Mouse (Mus musculus) thymus, postnatal 0 days (tissue): Measurements from ENCODE around the gene Tepp. TPM values are rescaled to one million over a fixed set of nuclear protein-coding genes. Genes with fewer than 3 reads are reported as not detected.

ENCODE experiments used
- DNase-seq: peaks from one replicate; pipeline ENCODE4 v3.0.0-alpha.2; 2015; ENCODE audit warnings: low spot score
- polyA plus RNA-seq: library from polyadenylated mRNA; unstranded; fragments of >200 nt; fragmentation: Nextera tagmentation; extraction: Ambion mirVana; gene quantifications from 2 replicates; pipeline ENCODE4 v1.2.1, GENCODE M21; 2015

Tepp gene
- polyA plus RNA-seq, 1 experiment from 2014 or later, result 2.8 TPM

DNA sequence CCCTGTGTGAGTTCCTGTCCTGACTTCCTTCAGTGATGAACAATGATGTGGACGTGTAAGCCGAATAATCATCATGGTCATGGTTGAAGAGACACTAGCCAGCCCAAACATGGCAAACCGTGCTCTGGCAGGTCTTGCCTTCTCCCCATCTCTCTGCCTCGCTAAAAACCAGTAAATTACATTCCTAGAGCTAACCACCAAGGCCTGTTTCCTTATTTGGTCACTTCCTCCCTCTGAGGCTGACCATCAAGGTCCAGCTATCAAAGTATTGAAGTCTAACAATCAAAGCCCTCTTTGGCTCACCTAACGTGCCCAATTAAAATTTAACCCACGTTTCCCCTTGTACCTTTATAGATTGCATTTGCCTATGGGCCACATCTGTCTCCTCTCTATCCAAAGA, 51.9 kb downstream of the Tepp start:
- no peak for DNase-seq

DNA sequence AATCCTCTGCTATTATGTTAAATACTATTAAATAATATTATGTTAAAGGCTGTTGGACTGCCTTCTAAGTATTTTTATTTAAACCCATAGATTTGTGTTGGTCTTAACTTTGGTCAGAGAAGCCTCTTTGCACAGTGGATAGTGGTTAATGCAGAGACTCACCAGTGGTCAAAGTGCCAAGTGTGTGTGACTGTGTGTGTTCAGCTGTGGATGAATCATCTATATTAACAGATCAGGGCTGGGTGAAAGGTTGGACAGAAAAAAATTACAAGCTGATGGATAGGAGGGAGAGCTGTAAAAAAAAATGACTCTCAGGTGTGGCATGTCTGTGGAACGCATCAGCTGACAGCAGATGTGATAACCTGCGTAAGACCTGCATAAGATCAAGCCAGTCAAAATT, 53.5 kb downstream of the Tepp start:
- DNase-seq, result no peak

DNA sequence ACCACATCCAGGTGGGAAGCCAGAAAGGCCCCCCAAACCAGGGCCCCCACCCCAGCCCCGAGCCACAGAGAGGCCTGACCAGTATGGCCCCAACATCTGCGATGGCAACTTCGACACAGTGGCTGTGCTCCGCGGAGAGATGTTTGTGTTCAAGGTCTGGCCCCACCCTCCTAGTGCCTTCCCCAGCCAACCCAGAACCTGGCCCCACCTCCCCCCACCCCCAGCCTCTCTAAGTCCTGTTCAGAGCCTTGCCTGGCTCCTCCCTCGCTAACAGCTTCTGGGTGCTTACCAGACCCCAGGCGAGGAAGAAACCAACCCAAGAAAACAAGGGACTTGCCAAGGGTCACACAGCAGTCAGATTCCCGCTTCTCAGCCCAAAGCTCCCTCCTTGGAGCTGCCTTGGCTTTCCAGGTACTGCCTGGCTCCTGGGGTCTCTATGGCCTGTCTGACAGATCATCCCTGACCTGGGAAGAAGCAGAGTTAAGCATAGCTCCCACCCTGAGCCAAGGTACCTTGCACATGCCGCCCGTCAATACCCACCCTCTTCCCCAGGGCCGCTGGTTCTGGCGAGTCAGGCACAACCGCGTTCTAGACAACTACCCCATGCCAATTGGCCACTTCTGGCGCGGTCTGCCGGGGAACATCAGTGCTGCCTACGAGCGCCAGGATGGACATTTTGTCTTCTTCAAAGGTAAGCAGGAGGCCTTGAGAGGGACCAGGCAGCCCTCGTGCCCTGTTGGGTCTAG, 59.4 kb downstream of the Tepp start:
- DNase-seq, result peak; percentile 88

DNA sequence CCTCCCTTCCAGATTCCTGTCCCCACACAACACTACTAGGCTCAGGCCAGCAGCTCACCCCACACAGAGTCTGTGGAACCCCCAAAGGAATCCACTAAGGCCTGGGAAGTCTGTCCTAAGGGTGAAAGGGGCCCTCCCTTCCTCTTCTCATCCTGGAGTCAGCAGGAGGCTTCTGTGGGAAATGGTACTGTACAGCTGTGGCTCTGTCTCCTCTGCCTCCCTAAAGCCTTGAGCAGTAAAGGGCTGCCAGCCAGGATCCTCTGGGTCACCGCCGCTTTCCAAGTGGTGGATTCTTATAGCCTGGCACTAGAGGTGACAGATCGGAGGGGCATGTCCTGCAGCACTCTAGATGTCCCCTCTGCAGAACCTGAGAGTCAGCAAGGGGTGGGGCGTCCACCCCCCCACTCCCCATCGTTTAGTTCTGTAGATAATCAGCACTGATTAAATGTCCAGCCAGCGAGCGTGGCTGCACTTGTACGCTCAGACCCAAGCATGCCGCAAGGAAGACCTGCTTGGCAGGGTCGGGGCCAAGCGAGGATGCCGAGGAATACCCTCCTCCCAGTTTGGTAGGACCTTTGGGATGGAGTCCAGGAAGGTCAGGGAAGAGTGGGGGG, 63.1 kb downstream of the Tepp start:
- DNase-seq, result no peak

DNA sequence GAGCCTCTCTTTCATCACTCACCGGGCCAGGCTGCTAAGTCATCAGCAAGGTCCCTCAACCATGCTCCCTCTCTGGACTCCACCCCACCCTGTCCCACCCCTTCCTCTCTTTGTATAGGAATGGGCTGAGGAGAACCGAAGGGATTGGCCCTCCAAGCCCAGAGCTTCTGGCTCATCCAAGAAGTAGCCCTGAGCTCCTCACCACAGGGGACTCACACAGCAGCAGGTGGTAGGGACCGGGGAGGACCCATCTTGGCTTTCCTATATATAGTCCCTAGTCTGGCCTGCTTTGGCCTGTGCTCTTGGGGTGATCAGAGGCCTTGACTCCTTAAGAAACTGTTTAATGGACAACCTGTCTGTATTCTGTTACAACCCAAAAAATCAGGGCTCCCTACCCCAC, 64.1 kb downstream of the Tepp start:
- no peak for DNase-seq

DNA sequence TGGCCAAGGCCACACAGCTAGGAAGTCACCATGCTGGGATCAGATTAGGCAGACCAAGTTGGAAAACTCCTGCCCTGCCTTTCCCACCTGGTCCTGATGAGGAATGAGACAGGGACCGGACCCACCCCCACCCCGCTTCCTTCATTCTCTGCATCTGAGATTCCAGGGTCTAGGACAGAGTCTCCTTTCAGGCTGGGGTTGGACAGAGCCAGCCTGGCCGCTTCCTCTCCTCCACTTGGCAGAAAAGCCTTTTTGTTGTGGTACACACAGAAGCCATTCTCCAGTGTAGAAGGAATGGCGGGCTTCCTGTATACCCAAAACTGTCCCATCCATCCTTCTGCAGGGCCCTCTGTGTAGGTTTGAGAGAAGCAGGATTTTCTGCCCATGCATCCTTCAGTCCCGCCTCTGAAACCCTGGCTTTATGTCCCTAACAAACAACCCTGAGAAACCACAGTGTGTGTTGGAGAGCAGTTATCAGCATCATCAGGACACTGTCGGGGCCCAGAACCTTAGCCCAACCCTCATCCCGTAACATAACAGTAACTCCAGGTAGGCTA, 65.1 kb downstream of the Tepp start:
- no peak for DNase-seq

Other genes starting within 250 kb of the Tepp start
- gene Katnb1, start 229.4 kb upstream of the Tepp start, polyA plus RNA-seq, result 20.1 and 20.3 TPM in 2 replicates
- gene Kifc3, start 107.8 kb upstream of the Tepp start, polyA plus RNA-seq, result 8.6 and 8.7 TPM in 2 replicates
- gene Cngb1, start 4.0 kb upstream of the Tepp start, polyA plus RNA-seq, result 0.67 and 1.2 TPM in 2 replicates
- 6.6 and 6.7 TPM in 2 replicates for gene Zfp319, start 21.4 kb downstream of the Tepp start, polyA plus RNA-seq
- 34.1 and 35.8 TPM in 2 replicates for gene Usb1, start 21.7 kb downstream of the Tepp start, polyA plus RNA-seq
- 4.0 and 4.5 TPM in 2 replicates for gene Mmp15, start 41.7 kb downstream of the Tepp start, polyA plus RNA-seq
- 94.4 and 104 TPM in 2 replicates for gene Cfap20, start 124.3 kb downstream of the Tepp start, polyA plus RNA-seq
- gene Csnk2a2, start 179.5 kb downstream of the Tepp start, polyA plus RNA-seq, result 10.7 and 13.9 TPM in 2 replicates
- gene Ccdc113, start 223.5 kb downstream of the Tepp start, polyA plus RNA-seq, result 0.22 and 0.42 TPM in 2 replicates